Mouse (Mus musculus): ENCODE data around the gene Srp54c. TPM values are rescaled to one million over a fixed set of nuclear protein-coding genes. Genes with fewer than 3 reads are reported as not detected.
"Not testable (repeated sequence)": the region's sequence is repeated elsewhere in the genome, so short reads cannot be mapped to it uniquely, and the experiment has no call there.

Gene Srp54c
- 10 to 100 TPM; 28.0 to 98.7 (median 49.3) TPM for total RNA-seq (2018; cell fraction: chromatin; rRNA removed)
- 10 to 100 TPM; 35.2 to 62.3 (median 43.4) TPM for total RNA-seq (2018; cell fraction: cytosol; rRNA removed)
- total RNA-seq (2018; cell fraction: nucleus; rRNA removed) = 10 to 100 TPM; 29.3 to 71.2 (median 42.2) TPM
- 35.3 to 70.0 TPM (median 44.2 TPM) in 3 replicates for polyA plus RNA-seq (2018)

- no CpG with 5 or more reads among the region's 57 CpGs for WGBS (ENCODE audit: missing documents)
- peak within 1 kb of the TSS; percentile 20; the same call in 1 of the 2 replicates for H3K4me3 ChIP-seq (ENCODE audit: inconsistent target)
- not testable (repeated sequence) for H3K27ac ChIP-seq; H3K79me2 ChIP-seq (ENCODE audit: inconsistent target); H3K36me3 ChIP-seq (ENCODE audit: inconsistent target)
Measured at GRCm38 (mm10) chr12:55229626-55230519, at the start of gene Srp54c. Gene Srp54c (plus strand): TSS chr12:55230168.

GRCm38 (mm10) chr12:55187686-55188085 lies 42.3 kb upstream of the Srp54c start:
- not testable (repeated sequence) for H3K79me2 ChIP-seq (ENCODE audit: inconsistent target); H3K27ac ChIP-seq; H3K4me3 ChIP-seq (ENCODE audit: inconsistent target); H3K36me3 ChIP-seq (ENCODE audit: inconsistent target)
- no CpG with 5 or more reads among the region's 8 CpGs for WGBS (ENCODE audit: missing documents)

- no CpG with 5 or more reads among the region's 5 CpGs for WGBS (ENCODE audit: missing documents)
- H3K36me3 ChIP-seq (ENCODE audit: inconsistent target); H3K79me2 ChIP-seq (ENCODE audit: inconsistent target); H3K4me3 ChIP-seq (ENCODE audit: inconsistent target); H3K27ac ChIP-seq: not testable (repeated sequence)
Measured at GRCm38 (mm10) chr12:55189127-55189526, 40.8 kb upstream of the Srp54c start.

- WGBS (ENCODE audit: missing documents) = no CpG with 5 or more reads among the region's 40 CpGs
- H3K79me2 ChIP-seq (ENCODE audit: inconsistent target); H3K27ac ChIP-seq; H3K4me3 ChIP-seq (ENCODE audit: inconsistent target); H3K36me3 ChIP-seq (ENCODE audit: inconsistent target): not testable (repeated sequence)
Measured at GRCm38 (mm10) chr12:55199306-55199705, 30.7 kb upstream of the Srp54c start, which contains the start of gene 1700047I17Rik2. Gene 1700047I17Rik2 (plus strand): TSS chr12:55199592.

GRCm38 (mm10) chr12:55199799-55200198 lies 30.2 kb upstream of the Srp54c start:
- not testable (repeated sequence) for H3K79me2 ChIP-seq (ENCODE audit: inconsistent target); H3K36me3 ChIP-seq (ENCODE audit: inconsistent target); H3K4me3 ChIP-seq (ENCODE audit: inconsistent target); H3K27ac ChIP-seq
- no CpG with 5 or more reads among the region's 18 CpGs for WGBS (ENCODE audit: missing documents)

- not testable (repeated sequence) for H3K79me2 ChIP-seq (ENCODE audit: inconsistent target); H3K36me3 ChIP-seq (ENCODE audit: inconsistent target); H3K27ac ChIP-seq; H3K4me3 ChIP-seq (ENCODE audit: inconsistent target)
- no CpG with 5 or more reads among the region's 6 CpGs for WGBS (ENCODE audit: missing documents)
Measured at GRCm38 (mm10) chr12:55212944-55213343, 17.0 kb upstream of the Srp54c start.

- peak overlapping the region; percentile 20; the same call in 1 of the 2 replicates for H3K4me3 ChIP-seq (ENCODE audit: inconsistent target)
- WGBS (ENCODE audit: missing documents) = no CpG with 5 or more reads among the region's 25 CpGs
- not testable (repeated sequence) for H3K27ac ChIP-seq; H3K36me3 ChIP-seq (ENCODE audit: inconsistent target); H3K79me2 ChIP-seq (ENCODE audit: inconsistent target)
Measured at GRCm38 (mm10) chr12:55230520-55230861, 523 bp downstream of the Srp54c start.

GRCm38 (mm10) chr12:55242243-55242642 lies 12.3 kb downstream of the Srp54c start:
- not testable (repeated sequence) for H3K4me3 ChIP-seq (ENCODE audit: inconsistent target); H3K27ac ChIP-seq; H3K36me3 ChIP-seq (ENCODE audit: inconsistent target); H3K79me2 ChIP-seq (ENCODE audit: inconsistent target)
- no CpG with 5 or more reads among the region's 8 CpGs for WGBS (ENCODE audit: missing documents)

GRCm38 (mm10) chr12:55261950-55262349 lies 32.0 kb downstream of the Srp54c start:
- not testable (repeated sequence) for H3K36me3 ChIP-seq (ENCODE audit: inconsistent target); H3K79me2 ChIP-seq (ENCODE audit: inconsistent target); H3K27ac ChIP-seq; H3K4me3 ChIP-seq (ENCODE audit: inconsistent target)
- no CpG with 5 or more reads among the region's 8 CpGs for WGBS (ENCODE audit: missing documents)

- not testable (repeated sequence) for H3K79me2 ChIP-seq (ENCODE audit: inconsistent target); H3K27ac ChIP-seq
- WGBS (ENCODE audit: missing documents) = no CpG with 5 or more reads among the region's 5 CpGs
Measured at GRCm38 (mm10) chr12:55263385-55263784, 33.4 kb downstream of the Srp54c start.

GRCm38 (mm10) chr12:55272243-55272642 lies 42.3 kb downstream of the Srp54c start:
- Histone ChIP-seq H3K4me3 (ENCODE audit: inconsistent target) (no peak overlapping the region), H3K27ac (no peak overlapping the region), H3K79me2 (ENCODE audit: inconsistent target) (no peaks in the 10 kb centered on the region), H3K36me3 (ENCODE audit: inconsistent target) (no peaks in the 10 kb centered on the region)
- 94% methylated on average over 3 of the region's 3 CpGs for WGBS (ENCODE audit: missing documents)

More at GRCm38 (mm10) chr12:55263385-55263784, 33.4 kb downstream of the Srp54c start:
- H3K4me3 ChIP-seq (ENCODE audit: inconsistent target); H3K36me3 ChIP-seq (ENCODE audit: inconsistent target): not testable (repeated sequence)

GRCm38 (mm10) chr12:55277583-55277982 lies 47.6 kb downstream of the Srp54c start:
- H3K36me3 ChIP-seq (ENCODE audit: inconsistent target); H3K4me3 ChIP-seq (ENCODE audit: inconsistent target); H3K79me2 ChIP-seq (ENCODE audit: inconsistent target); H3K27ac ChIP-seq: not testable (repeated sequence)
- 83% methylated on average over 2 of the region's 6 CpGs for WGBS (ENCODE audit: missing documents)

- Histone ChIP-seq H3K4me3 (ENCODE audit: inconsistent target) (no peak overlapping the region), H3K36me3 (ENCODE audit: inconsistent target) (peaks cover 48% of the 10 kb centered on the region)
- WGBS (ENCODE audit: missing documents) = 90% methylated on average over 9 of the region's 9 CpGs
Measured at GRCm38 (mm10) chr12:55298112-55298511, 68.1 kb downstream of the Srp54c start.

GRCm38 (mm10) chr12:55299336-55299735 lies 69.4 kb downstream of the Srp54c start, which contains the start of gene 1110008L16Rik:
Gene 1110008L16Rik (plus strand): TSS chr12:55299577.
- 7% methylated on average over 5 of the region's 5 CpGs for WGBS (ENCODE audit: missing documents)
- Histone ChIP-seq H3K36me3 (ENCODE audit: inconsistent target) (peaks cover 36% of the 10 kb centered on the region), H3K79me2 (ENCODE audit: inconsistent target) (peaks cover 22% of the 10 kb centered on the region), H3K4me3 (ENCODE audit: inconsistent target) (no peak within 1 kb of the TSS), H3K27ac (peak within 1 kb of the TSS; percentile 19; the same call in 1 of the 2 replicates)

More at GRCm38 (mm10) chr12:55298112-55298511, 68.1 kb downstream of the Srp54c start:
- peaks cover 22% of the 10 kb centered on the region for H3K79me2 ChIP-seq (ENCODE audit: inconsistent target)
- no peak overlapping the region for H3K27ac ChIP-seq

GRCm38 (mm10) chr12:55300820-55301351 lies 70.9 kb downstream of the Srp54c start:
- WGBS (ENCODE audit: missing documents) = 78% methylated on average over 3 of the region's 3 CpGs
- H3K4me3 ChIP-seq (ENCODE audit: inconsistent target) = peak overlapping the region; percentile 90; the same call in 1 of the 2 replicates

More at GRCm38 (mm10) chr12:55300820-55301351, 70.9 kb downstream of the Srp54c start:
- Histone ChIP-seq H3K27ac (0 out of 2 replicates have a peak overlapping the region, but pooled peaks have one; percentile 86), H3K79me2 (ENCODE audit: inconsistent target) (peaks cover 22% of the 10 kb centered on the region), H3K36me3 (ENCODE audit: inconsistent target) (peaks cover 23% of the 10 kb centered on the region)

All from macrophage (primary cell).